Mouse (Mus musculus) midbrain, embryonic 14.5 days (tissue): ENCODE data around the gene Camta1. TPM values are rescaled to one million over a fixed set of nuclear protein-coding genes. Genes with fewer than 3 reads are reported as not detected.

ENCODE experiments used
- ATAC-seq: fragments of 200-750 bp; cut with Nextera tagmentation; 2 replicates; pipeline ENCODE4 v1.8.0; 2017; ENCODE audit warnings: moderate number of reproducible peaks, moderate library complexity; ENCODE audit not compliant: low FRiP score, low TSS enrichment
- DNase-seq: peaks from one replicate; pipeline ENCODE4 v3.0.0-alpha.2; 2015
- H3K27ac ChIP-seq: fragments of 300-500 bp; sonication (generic); replicated peaks from 2 replicates; pipeline ENCODE4 v1.5.1; 2014; ENCODE audit warnings: mild to moderate bottlenecking, low read depth, low read length, moderate library complexity
- H3K27me3 ChIP-seq: fragments of 300-500 bp; sonication (generic); 2 replicates; pipeline ENCODE4 v1.6.1; 2014; ENCODE audit warnings: low read length, control low read depth, mixed read lengths; ENCODE audit not compliant: control insufficient read depth, insufficient read depth
- H3K36me3 ChIP-seq: fragments of 300-500 bp; sonication (generic); 2 replicates; pipeline ENCODE4 v1.6.1; 2014; ENCODE audit warnings: low read length, control low read depth; ENCODE audit not compliant: control insufficient read depth, insufficient read depth
- H3K4me1 ChIP-seq: fragments of 300-500 bp; sonication (generic); 2 replicates; pipeline ENCODE4 v1.6.1; 2014; ENCODE audit warnings: mild to moderate bottlenecking, antibody characterized with exemption, low read length, control low read depth; ENCODE audit not compliant: control insufficient read depth, insufficient read depth
- H3K4me2 ChIP-seq: fragments of 300-500 bp; sonication (generic); 2 replicates; pipeline ENCODE4 v1.6.1; 2014; ENCODE audit warnings: mild to moderate bottlenecking, low read length, moderate library complexity
- H3K4me3 ChIP-seq: fragments of 300-500 bp; sonication (generic); replicated peaks from 2 replicates; pipeline ENCODE4 v1.5.1; 2014; ENCODE audit warnings: low read depth, low read length
- H3K9ac ChIP-seq: fragments of 300-500 bp; sonication (generic); replicated peaks from 2 replicates; pipeline ENCODE4 v1.6.1; 2014; ENCODE audit warnings: mild to moderate bottlenecking, low read length, moderate library complexity
- H3K9me3 ChIP-seq: fragments of 300-500 bp; sonication (generic); 2 replicates; pipeline ENCODE4 v1.6.1; 2016; ENCODE audit warnings: low read length, control low read depth, mixed read lengths; ENCODE audit not compliant: control insufficient read depth
- WGBS: fragments of 180-500 bp; shearing (Covaris S2); extraction: QIAGEN DNeasy Blood & Tissue Kit; methylation state at CpG from one replicate; pipeline ENCODE4 v1.1.7; 2014; 5-methylcytosine and 5-hydroxymethylcytosine counted together
- polyA plus RNA-seq: library from polyadenylated mRNA; unstranded; fragments of >200 nt; fragmentation: Nextera tagmentation; extraction: Ambion mirVana; gene quantifications from 2 replicates; pipeline ENCODE4 v1.2.1, GENCODE M21; 2014

Gene Camta1
- polyA plus RNA-seq, 1 experiment from 2014 or later, result 157 TPM

GRCm38 (mm10) chr4:151127636-151128548, 733.8 kb downstream of the Camta1 start:
- ATAC-seq, result peak; percentile 59
- H3K27ac ChIP-seq, result peak overlapping the region; percentile 100
- 4% methylated on average over 10 of the region's 10 CpGs for WGBS
- H3K27me3 ChIP-seq, result no peaks in the 10 kb centered on the region
- no peaks in the 10 kb centered on the region for H3K9me3 ChIP-seq
- peak overlapping the region; percentile 50 for H3K4me3 ChIP-seq
- H3K4me1 ChIP-seq, result peaks cover 46% of the 10 kb centered on the region
- peaks cover 17% of the 10 kb centered on the region for H3K36me3 ChIP-seq
- DNase-seq, result peak; percentile 73
- H3K9ac ChIP-seq, result peak overlapping the region; percentile 99
- H3K4me2 ChIP-seq, result peak overlapping the region; percentile 88

- Histone ChIP-seq H3K4me2 (no peak overlapping the region), H3K9me3 (no peaks in the 10 kb centered on the region), H3K9ac (no peak overlapping the region), H3K27ac (no peak overlapping the region), H3K4me1 (no peaks in the 10 kb centered on the region), H3K4me3 (no peak overlapping the region), H3K27me3 (no peaks in the 10 kb centered on the region), H3K36me3 (peaks cover 33% of the 10 kb centered on the region)
- DNase-seq (no peak), ATAC-seq (no peak)
- WGBS, result 81% methylated on average over 3 of the region's 3 CpGs
Observed at GRCm38 (mm10) chr4:151118883-151119282, 742.8 kb downstream of the Camta1 start.

GRCm38 (mm10) chr4:151114574-151114973, 747.1 kb downstream of the Camta1 start:
- Histone ChIP-seq H3K36me3 (peaks cover 2% of the 10 kb centered on the region; the same call in 1 of the 2 replicates), H3K27me3 (no peaks in the 10 kb centered on the region), H3K27ac (no peak overlapping the region), H3K4me3 (no peak overlapping the region), H3K4me1 (no peaks in the 10 kb centered on the region), H3K4me2 (no peak overlapping the region), H3K9ac (no peak overlapping the region), H3K9me3 (no peaks in the 10 kb centered on the region)
- DNase-seq (no peak), ATAC-seq (no peak)
- 91% methylated on average over 7 of the region's 7 CpGs for WGBS

- Histone ChIP-seq H3K27me3 (no peaks in the 10 kb centered on the region), H3K9ac (no peak overlapping the region), H3K4me2 (no peak overlapping the region), H3K4me3 (no peak overlapping the region), H3K4me1 (peaks cover 6% of the 10 kb centered on the region), H3K27ac (no peak overlapping the region), H3K9me3 (no peaks in the 10 kb centered on the region), H3K36me3 (no peaks in the 10 kb centered on the region)
- DNase-seq (no peak), ATAC-seq (no peak)
- WGBS, result 70% methylated on average over 8 of the region's 8 CpGs
Observed at GRCm38 (mm10) chr4:151111226-151111625, 750.5 kb downstream of the Camta1 start.

- Histone ChIP-seq H3K4me1 (peaks cover 28% of the 10 kb centered on the region), H3K36me3 (no peaks in the 10 kb centered on the region), H3K9me3 (no peaks in the 10 kb centered on the region), H3K4me2 (peak overlapping the region; percentile 59), H3K27me3 (no peaks in the 10 kb centered on the region), H3K9ac (peak overlapping the region; percentile 89), H3K4me3 (peak overlapping the region; percentile 85), H3K27ac (peak overlapping the region; percentile 98)
- DNase-seq (peak; percentile 34), ATAC-seq (peak; percentile 10; the same call in 1 of the 2 replicates)
- 2% methylated on average over 15 of the region's 20 CpGs for WGBS
Observed at GRCm38 (mm10) chr4:151108834-151109241, 752.8 kb downstream of the Camta1 start.

- under 1% methylated on average over 100 of the region's 101 CpGs for WGBS
- Histone ChIP-seq H3K4me1 (peaks cover 28% of the 10 kb centered on the region), H3K36me3 (no peaks in the 10 kb centered on the region), H3K27me3 (no peaks in the 10 kb centered on the region), H3K4me2 (peak overlapping the region; percentile 59), H3K27ac (peak overlapping the region; percentile 98), H3K4me3 (peak overlapping the region; percentile 85), H3K9ac (peak overlapping the region; percentile 89), H3K9me3 (no peaks in the 10 kb centered on the region)
- ATAC-seq (peak; percentile 97), DNase-seq (peak; percentile 98)
Observed at GRCm38 (mm10) chr4:151108028-151108771, 753.5 kb downstream of the Camta1 start.

- 3% methylated on average over 60 of the region's 60 CpGs for WGBS
- peaks cover 33% of the 10 kb centered on the region for H3K4me1 ChIP-seq
Observed at GRCm38 (mm10) chr4:151107131-151108001, 754.3 kb downstream of the Camta1 start.

GRCm38 (mm10) chr4:151106468-151106867, 755.2 kb downstream of the Camta1 start:
- Histone ChIP-seq H3K9ac (peak overlapping the region; percentile 89), H3K4me2 (peak overlapping the region; percentile 59), H3K4me3 (peak overlapping the region; percentile 85), H3K36me3 (no peaks in the 10 kb centered on the region), H3K27me3 (no peaks in the 10 kb centered on the region), H3K27ac (peak overlapping the region; percentile 50; the same call in 1 of the 2 replicates), H3K4me1 (peaks cover 37% of the 10 kb centered on the region), H3K9me3 (no peaks in the 10 kb centered on the region)
- ATAC-seq, result no peak
- WGBS, result 11% methylated on average over 10 of the region's 10 CpGs
- peak; percentile 58 for DNase-seq

More at GRCm38 (mm10) chr4:151107131-151108001, 754.3 kb downstream of the Camta1 start:
- Histone ChIP-seq H3K27me3 (no peaks in the 10 kb centered on the region), H3K27ac (peak overlapping the region; percentile 98), H3K4me3 (peak overlapping the region; percentile 85), H3K36me3 (no peaks in the 10 kb centered on the region), H3K9ac (peak overlapping the region; percentile 89), H3K9me3 (no peaks in the 10 kb centered on the region), H3K4me2 (peak overlapping the region; percentile 59)
- DNase-seq, result peak; percentile 90
- ATAC-seq, result peak; percentile 51
